Mouse (Mus musculus) small intestine, adult 2 months (tissue): ENCODE results near the gene Rexo1. TPM values are rescaled to one million over a fixed set of nuclear protein-coding genes. Genes with fewer than 3 reads are reported as not detected.

Experiments
- H3K27ac ChIP-seq: fragments of 200-500 bp; 2 replicates; pipeline ENCODE4 v1.5.1; 2012; ENCODE audit warnings: low read depth, low read length, control low read depth, inconsistent platforms; ENCODE audit not compliant: insufficient read depth
- H3K27me3 ChIP-seq: fragments of 200-500 bp; 2 replicates; pipeline ENCODE4 v1.6.1; 2012; ENCODE audit warnings: mild to moderate bottlenecking, moderate library complexity, low read length, inconsistent platforms; ENCODE audit not compliant: control insufficient read depth, insufficient read depth
- H3K36me3 ChIP-seq: fragments of 200-500 bp; 2 replicates; pipeline ENCODE4 v1.6.1; 2012; ENCODE audit warnings: mild to moderate bottlenecking, low read length, control low read depth, inconsistent platforms; ENCODE audit not compliant: control insufficient read depth, insufficient read depth
- H3K4me1 ChIP-seq: fragments of 200-500 bp; 2 replicates; pipeline ENCODE4 v1.6.1; 2012; ENCODE audit warnings: low read length, inconsistent platforms, mixed read lengths; ENCODE audit not compliant: control insufficient read depth, insufficient read depth, insufficient read length
- H3K4me3 ChIP-seq: fragments of 200-500 bp; 2 replicates; pipeline ENCODE4 v1.5.1; 2012; ENCODE audit warnings: low read depth, mild to moderate bottlenecking, control low read depth, inconsistent platforms, low read length, moderate library complexity
- CTCF ChIP-seq: fragments of 200-500 bp; IDR thresholded peaks from 2 replicates; pipeline ENCODE4 v1.5.1; 2012; ENCODE audit warnings: low read depth, mild to moderate bottlenecking, control low read depth, inconsistent platforms, low read length, moderate library complexity, mixed read lengths; ENCODE audit not compliant: insufficient replicate concordance, insufficient read length; ENCODE audit errors: extremely low read depth
- POLR2A ChIP-seq: fragments of 200-500 bp; IDR thresholded peaks from 2 replicates; pipeline ENCODE4 v1.6.1; 2012; ENCODE audit warnings: low read depth, mild to moderate bottlenecking, control low read depth, inconsistent platforms, low read length, moderate library complexity
- WGBS: fragments of 180-500 bp; shearing (Covaris S2); methylation state at CpG from one replicate; pipeline ENCODE4 v1.1.7; 2018; 5-methylcytosine and 5-hydroxymethylcytosine counted together
- polyA plus RNA-seq: library from polyadenylated mRNA; depleted of rRNA; stranded (reverse); fragments of >200 nt; gene quantifications from 2 replicates; pipeline ENCODE4 v1.2.3, GENCODE M21; 2012

Gene Rexo1
- polyA plus RNA-seq, 1 experiment: 63.7 TPM

DNA sequence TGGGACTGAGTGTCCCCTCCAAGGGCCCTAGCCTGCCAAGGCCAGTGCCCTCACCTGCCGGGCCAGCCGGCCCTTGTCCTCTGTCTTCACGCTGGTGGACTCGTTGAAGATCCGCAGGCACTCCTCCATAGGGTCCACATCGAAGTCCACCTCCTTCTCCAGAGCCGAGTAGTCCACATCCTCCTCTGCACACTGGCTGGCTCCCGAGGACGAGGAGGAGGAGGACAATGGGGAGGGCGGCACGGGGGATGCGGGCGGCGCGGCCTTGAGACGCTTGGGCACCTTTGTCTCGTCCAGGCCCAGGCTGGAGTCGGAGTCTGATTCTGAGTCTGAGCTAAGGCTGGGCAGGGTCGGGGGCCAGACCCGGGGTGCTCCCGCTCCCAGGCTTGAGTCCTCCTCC, 12.1 kb downstream of the Rexo1 start:
- H3K4me3 ChIP-seq: no peak overlapping the region
- 89% methylated on average over 21 of the region's 21 CpGs for WGBS
- peaks cover 60% of the 10 kb centered on the region for H3K36me3 ChIP-seq
- no peaks in the 10 kb centered on the region for H3K27me3 ChIP-seq
- no peak overlapping the region for H3K27ac ChIP-seq
- TF ChIP-seq CTCF (no peak), POLR2A (no peak)
- peaks cover 4% of the 10 kb centered on the region for H3K4me1 ChIP-seq

DNA sequence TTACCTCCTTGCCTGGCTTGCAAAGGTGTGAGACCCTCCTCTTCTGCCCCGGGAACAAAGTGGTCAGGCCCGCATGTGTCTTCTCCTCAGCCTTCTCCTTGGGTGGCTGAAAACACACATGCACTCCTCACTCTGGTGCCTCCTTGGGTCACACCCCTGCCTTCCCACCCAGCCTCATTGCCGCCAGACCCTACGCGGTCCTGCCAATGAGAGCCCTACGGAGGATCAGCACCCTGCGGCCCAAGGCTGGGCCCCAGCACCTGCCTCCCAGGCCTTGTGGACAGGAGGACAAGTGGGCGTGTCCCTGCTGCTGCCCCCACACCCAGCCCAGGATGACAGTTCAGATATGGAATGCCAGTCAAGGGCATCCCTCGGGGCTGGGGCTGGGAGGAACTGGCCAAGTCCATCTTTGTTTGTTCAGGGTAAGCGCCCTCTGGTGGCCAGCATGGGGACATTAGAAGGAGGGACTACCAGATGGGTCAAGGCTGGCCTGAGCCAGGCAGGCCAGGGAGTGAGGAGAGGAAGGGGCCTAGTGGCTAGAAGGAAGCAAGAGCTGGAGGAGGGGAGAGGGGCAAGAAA, 12.8 kb downstream of the Rexo1 start:
- TF ChIP-seq POLR2A: no peak
- peak; percentile 74; the same call in 1 of the 2 replicates for TF ChIP-seq CTCF
- Histone ChIP-seq H3K4me3 (no peak overlapping the region), H3K27ac (no peak overlapping the region), H3K27me3 (no peaks in the 10 kb centered on the region), H3K4me1 (no peaks in the 10 kb centered on the region), H3K36me3 (peaks cover 67% of the 10 kb centered on the region)
- 75% methylated on average over 10 of the region's 10 CpGs for WGBS

DNA sequence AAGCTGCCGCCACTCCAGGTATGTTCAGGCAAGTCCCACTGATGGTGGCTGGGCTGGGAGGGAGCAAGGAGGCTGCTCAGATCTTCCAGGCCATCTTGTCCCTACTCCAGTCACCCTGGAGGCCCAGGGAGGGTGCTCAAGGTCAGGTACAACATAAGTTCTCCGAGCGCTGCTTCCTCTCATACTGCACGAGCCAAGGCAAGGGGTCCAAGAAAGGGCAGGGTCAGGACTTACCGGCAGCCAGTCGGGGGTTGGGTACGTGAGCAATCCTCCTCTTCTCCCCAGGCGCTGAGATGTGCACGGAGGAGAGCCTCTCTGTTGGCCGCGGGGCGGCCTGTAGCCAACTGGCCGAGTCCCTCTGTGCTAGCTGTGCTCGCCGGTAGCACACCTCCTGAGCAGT, 13.8 kb downstream of the Rexo1 start:
- WGBS: 92% methylated on average over 15 of the region's 15 CpGs
- Histone ChIP-seq H3K27ac (no peak overlapping the region), H3K4me1 (no peaks in the 10 kb centered on the region), H3K36me3 (peaks cover 77% of the 10 kb centered on the region), H3K4me3 (no peak overlapping the region), H3K27me3 (no peaks in the 10 kb centered on the region)
- TF ChIP-seq POLR2A (no peak), CTCF (no peak)

DNA sequence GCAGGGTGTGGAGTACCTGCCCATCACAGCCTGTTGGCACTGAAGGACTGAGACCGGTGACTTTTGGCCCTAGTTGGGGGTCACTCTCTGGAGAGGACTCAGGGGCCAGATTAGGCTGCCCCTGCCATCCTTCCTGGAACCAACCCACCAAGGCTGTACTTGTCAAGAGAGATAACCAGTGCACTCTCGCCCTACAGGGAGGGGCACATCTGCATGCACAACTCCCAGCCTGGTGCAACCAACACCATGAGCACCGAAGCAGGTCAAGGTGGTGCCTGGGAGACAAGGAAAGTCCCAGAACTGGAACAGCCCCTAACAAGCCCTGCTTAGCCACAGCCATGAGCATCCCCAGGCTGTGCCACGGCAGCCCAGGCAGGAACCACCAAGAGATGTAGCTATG, 14.4 kb downstream of the Rexo1 start:
- Histone ChIP-seq H3K27ac (no peak overlapping the region), H3K4me1 (no peaks in the 10 kb centered on the region), H3K27me3 (no peaks in the 10 kb centered on the region), H3K4me3 (no peak overlapping the region), H3K36me3 (peaks cover 83% of the 10 kb centered on the region)
- TF ChIP-seq POLR2A: no peak
- TF ChIP-seq CTCF: no peak
- 85% methylated on average over 4 of the region's 4 CpGs for WGBS

DNA sequence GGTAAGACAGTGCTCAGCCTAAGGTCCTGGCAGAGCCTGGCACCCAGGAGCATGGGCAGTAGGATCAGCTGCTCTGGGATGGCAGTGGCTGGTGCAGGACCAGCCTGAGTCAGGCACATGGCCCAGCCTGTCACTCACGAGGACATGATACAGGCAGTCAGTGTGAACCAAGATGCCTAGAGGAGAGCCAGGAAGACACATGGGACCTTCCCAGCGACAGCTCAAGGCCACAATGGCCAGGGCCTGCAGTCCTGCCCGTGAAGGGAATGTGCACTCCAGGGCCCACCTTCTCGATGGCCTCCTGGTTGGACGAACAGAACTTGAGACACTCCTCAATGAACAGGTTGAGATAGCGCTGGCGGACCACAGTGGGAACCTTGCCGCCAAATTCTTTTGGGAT, 15.8 kb downstream of the Rexo1 start:
- no peak overlapping the region for H3K4me3 ChIP-seq
- no peaks in the 10 kb centered on the region for H3K4me1 ChIP-seq
- no peak overlapping the region for H3K27ac ChIP-seq
- H3K36me3 ChIP-seq: peaks cover 84% of the 10 kb centered on the region
- WGBS: 88% methylated on average over 8 of the region's 8 CpGs
- TF ChIP-seq CTCF: no peak
- TF ChIP-seq POLR2A: no peak
- H3K27me3 ChIP-seq: no peaks in the 10 kb centered on the region

DNA sequence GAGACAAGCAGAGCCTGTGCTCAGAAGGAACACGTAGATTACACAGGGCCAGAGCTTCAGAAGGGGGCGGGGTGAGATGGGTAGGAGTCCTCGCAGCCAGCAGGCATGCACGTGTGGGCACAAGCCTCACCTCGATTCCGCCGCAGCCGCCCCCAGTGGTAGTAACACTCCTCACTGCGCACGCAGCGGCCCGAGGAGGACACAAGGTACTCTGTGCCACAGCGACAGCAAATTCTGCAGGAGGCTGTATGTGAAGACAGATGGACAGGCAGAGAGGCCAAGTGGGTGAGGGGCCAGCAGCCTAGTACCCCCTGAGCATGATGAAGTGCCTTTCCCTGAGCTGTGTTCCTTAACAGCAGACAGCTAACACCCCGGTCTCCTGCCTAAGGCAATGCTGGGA, 17.5 kb downstream of the Rexo1 start:
- Histone ChIP-seq H3K36me3 (peaks cover 67% of the 10 kb centered on the region), H3K4me3 (no peak overlapping the region), H3K4me1 (peaks cover under 1% of the 10 kb centered on the region; the same call in 1 of the 2 replicates), H3K27me3 (no peaks in the 10 kb centered on the region), H3K27ac (no peak overlapping the region)
- no peak for TF ChIP-seq CTCF
- no peak for TF ChIP-seq POLR2A
- WGBS: 93% methylated on average over 14 of the region's 14 CpGs

DNA sequence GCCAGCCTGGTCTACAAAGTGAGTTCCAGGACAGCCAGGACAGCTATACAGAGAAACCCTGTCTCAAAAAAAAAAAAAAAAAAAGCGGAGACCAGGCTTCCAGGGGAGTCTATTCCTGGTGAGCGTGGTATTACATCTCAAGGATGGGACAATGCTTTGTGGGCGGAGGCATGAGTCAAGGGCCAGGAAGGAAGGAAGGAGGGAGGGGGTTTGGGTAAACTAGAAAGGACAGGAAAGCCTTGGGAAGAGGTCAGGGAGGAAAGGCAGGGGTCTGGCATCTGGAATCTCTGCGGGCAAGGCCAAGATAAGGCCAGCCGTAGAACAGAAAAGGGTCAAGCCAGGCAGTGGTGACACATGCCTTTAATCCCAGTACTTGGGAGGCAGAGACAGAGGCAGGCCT, 21.9 kb downstream of the Rexo1 start:
- Histone ChIP-seq H3K4me1 (peaks cover 8% of the 10 kb centered on the region), H3K4me3 (no peak overlapping the region), H3K27me3 (peaks cover 3% of the 10 kb centered on the region; the same call in 1 of the 2 replicates), H3K27ac (no peak overlapping the region), H3K36me3 (peaks cover 30% of the 10 kb centered on the region)
- WGBS: 59% methylated on average over 5 of the region's 5 CpGs
- no peak for TF ChIP-seq CTCF
- TF ChIP-seq POLR2A: no peak

DNA sequence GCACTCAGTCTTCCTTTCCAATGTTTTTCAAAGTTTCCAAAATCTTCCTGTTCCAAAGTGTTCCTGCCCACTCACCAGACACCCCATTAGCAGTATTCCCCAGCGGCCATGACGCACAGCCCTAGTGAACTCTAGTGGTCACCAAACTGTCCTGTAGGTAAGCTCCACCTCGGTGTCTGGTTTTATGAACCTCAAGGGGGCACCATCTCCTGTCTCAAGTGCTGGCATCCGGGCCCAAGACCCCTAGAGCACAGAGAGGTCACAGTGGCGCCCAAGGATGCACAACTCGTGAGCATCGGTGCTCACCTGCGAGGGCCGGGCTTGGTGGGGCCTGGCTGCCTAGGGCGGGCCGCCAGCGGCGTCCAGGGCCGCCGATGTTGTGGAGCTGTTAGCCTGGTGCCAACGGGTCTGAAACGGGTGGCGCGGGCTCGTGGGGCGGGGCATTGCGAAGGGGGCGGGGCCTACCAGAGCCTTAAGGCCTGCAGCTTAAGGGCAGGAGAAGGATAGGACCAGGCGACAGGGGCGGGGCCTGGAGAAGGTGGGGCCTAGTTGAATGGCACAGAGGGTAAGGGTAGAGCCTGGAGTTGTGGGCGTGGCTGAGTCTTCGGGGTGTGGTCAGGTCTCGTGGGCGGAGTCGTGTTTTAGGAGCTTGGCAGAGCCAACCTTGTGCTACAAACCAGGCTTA, 22.5 kb downstream of the Rexo1 start, which contains the start of gene Atp8b3:
TSS of gene Atp8b3 (minus strand) at position 415 of the 685 bp plus-strand sequence.
- Histone ChIP-seq H3K4me1 (peaks cover 8% of the 10 kb centered on the region), H3K27ac (no peak within 1 kb of the TSS), H3K36me3 (peaks cover 24% of the 10 kb centered on the region), H3K4me3 (peak within 1 kb of the TSS; percentile 29; the same call in 1 of the 2 replicates), H3K27me3 (peaks cover 7% of the 10 kb centered on the region)
- TF ChIP-seq CTCF (no peak), POLR2A (no peak)
- WGBS: 3% methylated on average over 30 of the region's 30 CpGs
